Mouse (Mus musculus) bone marrow macrophage, adult 2 months (primary cell): Measurements from ENCODE around the gene Lrrc36.

Source experiments
- CTCF ChIP-seq: IDR thresholded peaks from 2 replicates; pipeline ENCODE4 v1.5.1; 2012; ENCODE audit warnings: low read depth, mild to moderate bottlenecking, low read length, moderate library complexity
- POLR2A ChIP-seq: IDR thresholded peaks from 2 replicates; pipeline ENCODE4 v1.6.1; 2012; ENCODE audit warnings: mild to moderate bottlenecking, low read depth, low read length, borderline replicate concordance

GRCm38 (mm10) chr8:105484392-105484791 lies 71.0 kb downstream of the Lrrc36 start:
- TF ChIP-seq CTCF = peak; percentile 38; the same call in 1 of the 2 replicates
- TF ChIP-seq POLR2A = no peak
